Mouse (Mus musculus) intestine, embryonic 16.5 days (tissue): Measurements from ENCODE around the gene Ninl. TPM values are rescaled to one million over a fixed set of nuclear protein-coding genes. Genes with fewer than 3 reads are reported as not detected.

Experiments used
- ATAC-seq: fragments of 200-750 bp; cut with Nextera tagmentation; 2 replicates; pipeline ENCODE4 v1.8.0; 2017; ENCODE audit warnings: moderate TSS enrichment, moderate library complexity
- H3K27ac ChIP-seq: fragments of 300-500 bp; sonication (generic); 2 replicates; pipeline ENCODE4 v1.5.1; 2014; ENCODE audit warnings: mild to moderate bottlenecking, low read length
- H3K27me3 ChIP-seq: fragments of 300-500 bp; sonication (generic); replicated peaks from 2 replicates; pipeline ENCODE4 v1.6.1; 2014; ENCODE audit warnings: low read length, control low read depth, mixed read lengths; ENCODE audit not compliant: control insufficient read depth, insufficient read depth
- H3K36me3 ChIP-seq: fragments of 300-500 bp; sonication (generic); 2 replicates; pipeline ENCODE4 v1.6.1; 2014; ENCODE audit warnings: low read length, control low read depth; ENCODE audit not compliant: control insufficient read depth, insufficient read depth
- H3K4me1 ChIP-seq: fragments of 300-500 bp; sonication (generic); 2 replicates; pipeline ENCODE4 v1.6.1; 2014; ENCODE audit warnings: low read length, control low read depth, mixed read lengths; ENCODE audit not compliant: control insufficient read depth, insufficient read depth
- H3K4me2 ChIP-seq: fragments of 300-500 bp; sonication (generic); 2 replicates; pipeline ENCODE4 v1.6.1; 2014; ENCODE audit warnings: low read depth, low read length, control low read depth
- H3K4me3 ChIP-seq: fragments of 300-500 bp; sonication (generic); 2 replicates; pipeline ENCODE4 v1.5.1; 2014; ENCODE audit warnings: mild to moderate bottlenecking, low read length
- H3K9ac ChIP-seq: fragments of 300-500 bp; sonication (generic); 2 replicates; pipeline ENCODE4 v1.6.1; 2014; ENCODE audit warnings: low read depth, low read length
- H3K9me3 ChIP-seq: fragments of 300-500 bp; sonication (generic); 2 replicates; pipeline ENCODE4 v1.6.1; 2016; ENCODE audit warnings: low read length, control low read depth; ENCODE audit not compliant: control insufficient read depth
- WGBS: fragments of 180-500 bp; shearing (Covaris S2); extraction: QIAGEN DNeasy Blood & Tissue Kit; methylation state at CpG from one replicate; pipeline ENCODE4 v1.1.7; 2014; 5-methylcytosine and 5-hydroxymethylcytosine counted together
- polyA plus RNA-seq: library from polyadenylated mRNA; unstranded; fragments of >200 nt; fragmentation: Nextera tagmentation; extraction: Ambion mirVana; gene quantifications from 2 replicates; pipeline ENCODE4 v1.2.1, GENCODE M21; 2015

The Ninl gene
- polyA plus RNA-seq, 1 experiment from 2014 or later, result 5.3 TPM

DNA sequence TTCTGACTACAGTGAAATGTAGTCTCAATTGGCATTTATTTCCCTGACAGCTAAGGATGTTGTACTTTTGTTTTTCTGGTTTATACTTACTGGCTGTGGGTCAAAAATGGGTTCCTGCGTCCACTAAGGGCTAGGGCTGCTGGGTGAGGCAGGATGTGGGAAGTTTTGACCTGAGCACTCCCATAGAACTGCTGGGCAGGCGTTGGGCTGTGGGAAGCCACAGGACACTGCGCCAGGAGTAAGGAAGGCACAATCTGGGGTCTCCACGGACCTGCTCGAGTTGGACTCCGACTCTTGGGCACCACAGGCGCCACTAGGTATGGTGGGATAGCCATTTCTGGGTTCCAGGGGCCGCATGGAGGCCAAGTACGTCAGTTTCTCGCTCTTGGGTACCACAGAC is 18.0 kb downstream of the Ninl start:
- 87% methylated on average over 10 of the region's 10 CpGs for WGBS
- ATAC-seq, result no peak
- no peak overlapping the region for H3K4me3 ChIP-seq

DNA sequence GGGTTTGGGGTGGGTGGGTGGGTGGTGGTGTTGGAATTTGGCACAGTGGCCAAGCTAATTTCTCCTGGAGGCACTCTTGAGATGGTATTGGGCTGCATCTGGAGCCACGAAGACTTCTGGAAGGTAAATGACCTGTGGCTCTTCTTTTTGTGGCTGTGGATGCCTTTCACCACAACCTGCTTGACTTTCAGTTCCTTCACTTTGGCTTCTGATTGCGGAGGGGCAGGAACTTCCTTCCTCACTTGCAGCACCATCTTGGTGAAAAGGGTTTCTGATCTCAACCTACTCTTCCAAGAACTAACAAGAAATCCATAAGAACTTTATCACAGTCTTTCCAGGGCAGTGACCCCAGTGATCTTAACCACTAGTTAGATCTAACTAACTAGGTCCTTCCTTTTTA is 23.9 kb downstream of the Ninl start:
- no peaks in the 10 kb centered on the region for H3K9me3 ChIP-seq
- no peak for ATAC-seq
- H3K4me2 ChIP-seq, result no peak overlapping the region
- H3K27me3 ChIP-seq, result no peaks in the 10 kb centered on the region
- H3K36me3 ChIP-seq, result no peaks in the 10 kb centered on the region
- no peak overlapping the region for H3K4me3 ChIP-seq
- H3K4me1 ChIP-seq, result no peaks in the 10 kb centered on the region
- H3K9ac ChIP-seq, result no peak overlapping the region
- WGBS, result 78% methylated on average over 2 of the region's 2 CpGs
- H3K27ac ChIP-seq, result no peak overlapping the region

More for the DNA sequence above, 18.0 kb downstream of the Ninl start:
- Histone ChIP-seq H3K9ac (no peak overlapping the region), H3K27ac (no peak overlapping the region), H3K4me2 (no peak overlapping the region), H3K9me3 (no peaks in the 10 kb centered on the region), H3K27me3 (no peaks in the 10 kb centered on the region), H3K36me3 (0 out of 2 replicates have a peak, but pooled peaks cover 4% of the 10 kb centered on the region), H3K4me1 (no peaks in the 10 kb centered on the region)

DNA sequence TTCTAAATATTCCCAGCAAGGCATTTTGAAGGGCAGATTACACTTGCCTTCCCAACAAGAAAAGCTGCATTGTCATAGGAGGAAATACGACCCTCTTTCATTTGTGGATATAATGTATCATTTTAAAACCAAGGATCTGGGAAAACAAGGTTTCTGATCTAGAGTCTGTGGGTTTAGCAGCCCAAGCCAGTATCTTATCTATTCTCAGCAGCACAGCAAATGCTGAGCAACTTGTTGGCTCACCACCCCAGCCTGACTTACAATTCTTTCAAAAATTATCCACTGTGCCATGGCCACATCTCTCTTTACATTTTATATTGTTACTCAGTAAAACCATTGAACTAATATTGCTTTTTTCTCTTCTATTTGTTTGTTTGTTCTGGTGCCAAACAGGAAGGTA is 27.9 kb downstream of the Ninl start:
- no peak overlapping the region for H3K9ac ChIP-seq
- 71% methylated on average over 1 of the region's 1 CpGs for whole genome bisulfite sequencing
- H3K4me3 ChIP-seq, result no peak overlapping the region
- ATAC-seq, result no peak
- H3K4me2 ChIP-seq, result no peak overlapping the region
- no peaks in the 10 kb centered on the region for H3K27me3 ChIP-seq
- H3K36me3 ChIP-seq, result no peaks in the 10 kb centered on the region
- H3K4me1 ChIP-seq, result peaks cover 3% of the 10 kb centered on the region; the same call in 1 of the 2 replicates
- no peak overlapping the region for H3K27ac ChIP-seq
- H3K9me3 ChIP-seq, result no peaks in the 10 kb centered on the region

DNA sequence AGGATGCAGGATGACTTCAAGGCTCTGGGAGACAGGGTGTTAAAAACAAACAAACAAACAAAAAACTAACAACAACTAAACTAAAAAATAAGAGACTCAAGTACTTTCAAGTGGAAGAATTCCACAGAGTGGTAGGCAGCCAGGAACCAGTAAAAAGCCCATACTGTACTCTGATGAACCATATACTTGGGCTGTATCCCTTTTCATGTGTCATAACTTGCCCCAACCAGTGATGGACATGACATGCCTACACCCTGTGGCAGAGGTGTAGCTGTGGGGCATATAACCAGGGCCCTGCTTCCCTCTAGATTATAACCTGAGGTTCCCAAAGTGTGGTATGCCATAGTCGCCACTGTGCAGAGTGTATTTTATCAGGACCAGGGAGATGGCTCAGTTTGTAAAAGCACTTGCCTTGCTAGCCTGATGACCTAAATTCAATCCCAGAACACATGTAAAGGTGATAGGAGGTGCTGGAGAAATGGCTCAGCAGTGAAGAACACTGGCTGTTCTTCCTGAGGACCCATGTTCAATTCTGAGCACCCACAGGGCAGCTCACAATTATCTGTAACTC is 29.6 kb downstream of the Ninl start:
- Histone ChIP-seq H3K4me3 (peak overlapping the region; percentile 70), H3K27ac (no peak overlapping the region), H3K27me3 (no peaks in the 10 kb centered on the region), H3K9ac (no peak overlapping the region), H3K4me2 (peak overlapping the region; percentile 83), H3K36me3 (no peaks in the 10 kb centered on the region), H3K9me3 (no peaks in the 10 kb centered on the region), H3K4me1 (peaks cover 3% of the 10 kb centered on the region; the same call in 1 of the 2 replicates)
- ATAC-seq, result peak; percentile 67
- WGBS, result 84% methylated on average over 1 of the region's 1 CpGs

DNA sequence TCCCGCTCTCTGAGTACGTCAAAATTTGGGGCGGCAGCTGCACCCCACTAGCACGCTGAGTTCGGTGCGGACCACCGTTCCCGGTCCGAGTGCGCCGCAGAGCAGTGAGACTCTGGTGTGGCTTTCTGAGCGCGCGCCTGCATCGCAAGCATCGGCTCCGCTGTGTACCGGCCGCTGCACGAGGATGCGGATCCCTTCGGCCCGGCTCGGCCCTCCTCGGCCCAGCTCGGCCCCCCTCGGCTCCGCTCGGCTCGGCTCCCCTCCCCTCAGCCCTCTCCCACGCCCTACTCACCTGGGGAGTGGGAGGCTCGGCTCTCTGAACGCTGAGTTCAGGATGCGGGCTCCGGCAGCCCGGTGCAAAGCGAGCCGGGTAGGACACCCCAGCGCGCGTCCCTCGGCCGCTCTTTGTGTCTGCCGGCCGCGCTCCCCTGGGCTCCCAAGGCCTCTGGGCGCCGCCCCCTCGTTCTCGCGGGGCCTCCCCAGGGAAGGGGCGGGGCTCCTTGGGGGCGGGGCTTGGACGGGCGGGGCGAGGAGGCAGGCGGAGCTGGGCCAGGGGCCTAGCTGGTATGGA is 30.2 kb downstream of the Ninl start:
- peak overlapping the region; percentile 83 for H3K4me2 ChIP-seq
- H3K9me3 ChIP-seq, result no peaks in the 10 kb centered on the region
- peak overlapping the region; percentile 70 for H3K4me3 ChIP-seq
- peak; percentile 98 for ATAC-seq
- peaks cover 3% of the 10 kb centered on the region; the same call in 1 of the 2 replicates for H3K4me1 ChIP-seq
- H3K9ac ChIP-seq, result peak overlapping the region; percentile 84
- H3K36me3 ChIP-seq, result no peaks in the 10 kb centered on the region
- H3K27ac ChIP-seq, result peak overlapping the region; percentile 55
- under 1% methylated on average over 55 of the region's 57 CpGs for WGBS
- H3K27me3 ChIP-seq, result no peaks in the 10 kb centered on the region

DNA sequence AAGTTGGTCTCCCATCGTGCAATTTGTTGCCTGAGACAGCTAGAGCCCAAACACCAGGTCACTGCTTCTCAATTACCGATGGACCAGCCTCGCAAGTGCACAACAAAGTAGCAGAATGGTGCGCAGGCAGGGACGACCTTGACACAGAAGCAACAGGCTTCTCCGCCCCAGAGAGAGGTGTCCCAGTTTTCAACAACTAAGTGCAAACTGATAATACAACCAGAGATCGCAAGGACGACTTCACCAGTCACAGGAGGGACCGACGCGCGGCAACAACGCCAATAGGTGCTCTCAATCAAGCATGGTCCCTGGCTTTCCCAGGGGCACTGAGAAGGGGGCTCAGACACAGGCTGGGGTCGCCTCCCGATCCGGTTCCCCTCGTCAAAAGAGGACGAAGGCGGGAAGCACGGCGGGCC is 30.7 kb downstream of the Ninl start:
- Histone ChIP-seq H3K4me2 (peak overlapping the region; percentile 83), H3K27me3 (no peaks in the 10 kb centered on the region), H3K4me3 (peak overlapping the region; percentile 70), H3K9ac (peak overlapping the region; percentile 84), H3K4me1 (peaks cover 3% of the 10 kb centered on the region; the same call in 1 of the 2 replicates), H3K27ac (no peak overlapping the region), H3K36me3 (no peaks in the 10 kb centered on the region), H3K9me3 (no peaks in the 10 kb centered on the region)
- WGBS, result under 1% methylated on average over 21 of the region's 21 CpGs
- peak; percentile 12; the same call in 1 of the 2 replicates for ATAC-seq

DNA sequence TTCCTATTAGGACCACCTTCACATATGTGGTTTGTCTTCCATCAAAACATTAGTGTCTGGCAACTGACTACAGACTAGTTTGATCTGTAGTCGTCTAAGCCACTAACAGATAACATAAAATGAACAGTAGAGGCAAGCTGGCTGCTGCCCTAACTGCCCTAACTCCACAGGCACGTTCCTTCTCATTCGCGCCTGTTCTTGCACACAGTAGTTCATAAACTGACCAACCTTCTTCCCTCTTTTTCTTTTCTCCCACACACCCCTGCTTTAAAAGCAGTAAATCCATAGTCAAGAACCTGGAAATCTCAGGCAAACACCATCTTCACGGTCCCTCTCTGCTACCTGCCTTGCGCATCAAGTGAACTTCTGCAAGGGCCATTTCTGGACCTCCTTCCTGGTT is 31.2 kb downstream of the Ninl start:
- 33% methylated on average over 6 of the region's 6 CpGs for WGBS
- H3K9ac ChIP-seq, result peak overlapping the region; percentile 84; the same call in 1 of the 2 replicates

DNA sequence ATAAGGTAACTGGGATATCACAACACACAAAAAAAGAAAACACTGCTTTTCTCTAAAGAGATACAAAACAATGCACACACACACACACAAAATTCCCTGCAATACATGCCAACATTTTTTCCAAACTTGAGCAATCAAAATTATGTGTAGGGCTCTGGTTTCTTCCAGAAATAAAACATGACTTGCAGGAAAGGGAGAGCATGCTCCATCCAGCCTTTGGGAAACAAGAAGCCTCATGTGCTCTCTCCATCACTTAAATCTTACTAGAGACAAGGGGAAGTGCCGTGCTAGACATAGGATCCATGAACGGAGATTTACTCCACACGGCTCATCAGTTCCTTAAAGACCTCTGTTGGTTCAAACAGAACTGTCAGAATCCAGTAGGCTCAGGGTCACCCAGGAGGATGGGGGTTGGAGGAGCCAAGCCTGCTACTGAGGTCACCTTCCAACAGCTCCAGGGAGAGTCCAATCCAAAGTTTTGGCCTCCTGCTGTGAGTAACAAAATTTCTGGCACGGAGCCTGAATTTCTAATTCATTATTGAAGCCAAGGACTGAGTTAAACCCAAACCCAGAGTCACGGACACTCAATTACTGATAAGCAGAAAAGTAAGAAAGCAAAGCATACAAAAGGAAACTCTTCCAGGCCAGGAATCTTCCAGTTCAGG is 32.8 kb downstream of the Ninl start:
- H3K36me3 ChIP-seq, result no peaks in the 10 kb centered on the region
- no peak for ATAC-seq
- no peak overlapping the region for H3K4me3 ChIP-seq
- H3K4me2 ChIP-seq, result no peak overlapping the region
- no peak overlapping the region for H3K27ac ChIP-seq
- WGBS, result 76% methylated on average over 5 of the region's 5 CpGs
- peaks cover 3% of the 10 kb centered on the region; the same call in 1 of the 2 replicates for H3K4me1 ChIP-seq
- H3K9me3 ChIP-seq, result no peaks in the 10 kb centered on the region
- no peak overlapping the region for H3K9ac ChIP-seq
- no peaks in the 10 kb centered on the region for H3K27me3 ChIP-seq

More for the DNA sequence above, 31.2 kb downstream of the Ninl start:
- H3K9me3 ChIP-seq, result no peaks in the 10 kb centered on the region
- peak overlapping the region; percentile 83 for H3K4me2 ChIP-seq
- H3K27ac ChIP-seq, result no peak overlapping the region
- H3K4me3 ChIP-seq, result peak overlapping the region; percentile 70
- peaks cover 3% of the 10 kb centered on the region; the same call in 1 of the 2 replicates for H3K4me1 ChIP-seq
- no peak for ATAC-seq
- no peaks in the 10 kb centered on the region for H3K27me3 ChIP-seq
- no peaks in the 10 kb centered on the region for H3K36me3 ChIP-seq

DNA sequence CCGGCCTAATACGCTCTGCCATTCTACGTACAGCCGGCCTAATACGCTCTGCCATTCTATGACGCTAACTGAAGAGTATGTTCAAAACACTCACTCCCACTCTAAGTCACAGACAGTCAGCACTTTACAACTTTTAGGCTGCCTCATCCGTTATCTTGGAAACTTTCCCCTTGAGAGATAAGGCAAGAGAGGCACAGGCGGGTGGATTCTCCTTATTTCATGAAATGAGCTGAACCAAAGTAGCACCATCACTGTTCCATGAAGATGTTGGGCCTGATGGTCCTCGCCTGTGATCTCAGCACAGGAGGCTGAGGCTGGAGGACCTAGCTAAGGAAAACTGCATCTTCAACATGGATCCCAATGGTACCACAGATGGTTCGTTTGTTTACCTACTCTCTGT is 34.8 kb downstream of the Ninl start:
- Histone ChIP-seq H3K27ac (no peak overlapping the region), H3K9ac (no peak overlapping the region), H3K4me2 (no peak overlapping the region), H3K36me3 (no peaks in the 10 kb centered on the region), H3K9me3 (no peaks in the 10 kb centered on the region), H3K27me3 (no peaks in the 10 kb centered on the region), H3K4me3 (no peak overlapping the region), H3K4me1 (no peaks in the 10 kb centered on the region)
- 87% methylated on average over 10 of the region's 10 CpGs for WGBS
- ATAC-seq, result no peak
